Mouse (Mus musculus) heart, adult 2 months (tissue): ENCODE measurements around the gene Fbln1. TPM values are rescaled to one million over a fixed set of nuclear protein-coding genes. Genes with fewer than 3 reads are reported as not detected.

ENCODE experiments used
- DNase-seq, 2 experiments: peaks; one replicate each; pipeline ENCODE4 v3.0.0; 2021
- H3K27ac ChIP-seq: fragments of 200-600 bp; 2 replicates; pipeline ENCODE4 v1.8.1; 2022
- H3K27me3 ChIP-seq: fragments of 200-500 bp; 2 replicates; pipeline ENCODE4 v1.6.1; 2012; ENCODE audit warnings: mild to moderate bottlenecking, low read length, inconsistent platforms, mixed read lengths; ENCODE audit not compliant: control insufficient read depth, insufficient read depth
- H3K36me3 ChIP-seq: fragments of 200-500 bp; 2 replicates; pipeline ENCODE4 v1.6.1; 2012; ENCODE audit warnings: low read length, inconsistent platforms; ENCODE audit not compliant: control insufficient read depth, insufficient read depth
- H3K4me1 ChIP-seq: fragments of 200-500 bp; 2 replicates; pipeline ENCODE4 v1.6.1; 2011; ENCODE audit warnings: low read length; ENCODE audit not compliant: control insufficient read depth, insufficient read depth
- H3K4me3 ChIP-seq: fragments of 200-600 bp; 2 replicates; pipeline ENCODE4 v1.8.1; 2022
- H3K79me2 ChIP-seq: fragments of 200-500 bp; replicated peaks from 2 replicates; pipeline ENCODE4 v1.6.1; 2012; ENCODE audit warnings: mild to moderate bottlenecking, inconsistent platforms, low read length, moderate library complexity, mixed read lengths; ENCODE audit not compliant: control insufficient read depth, insufficient read depth
- H3K9ac ChIP-seq: fragments of 200-500 bp; 2 replicates; pipeline ENCODE4 v1.6.1; 2012; ENCODE audit warnings: low read depth, mild to moderate bottlenecking, control low read depth, inconsistent platforms, low read length, mixed read lengths
- CTCF ChIP-seq: fragments of 200-600 bp; IDR thresholded peaks from 2 replicates; pipeline ENCODE4 v1.8.1; 2022; ENCODE audit warnings: antibody characterized with exemption, mild to moderate bottlenecking, moderate library complexity
- EP300 ChIP-seq: fragments of 200-500 bp; IDR thresholded peaks from 2 replicates; pipeline ENCODE4 v1.6.1; 2011; ENCODE audit warnings: low read depth, low read length, control low read depth; ENCODE audit not compliant: insufficient read depth
- POLR2A ChIP-seq: fragments of 200-500 bp; IDR thresholded peaks from 2 replicates; pipeline ENCODE4 v1.6.1; 2011; ENCODE audit warnings: mild to moderate bottlenecking, low read depth, low read length, control low read depth; ENCODE audit not compliant: insufficient read depth
- WGBS: fragments of 180-500 bp; shearing (Covaris S2); methylation state at CpG from one replicate; pipeline ENCODE4 v1.1.7; 2018; 5-methylcytosine and 5-hydroxymethylcytosine counted together
- intact Hi-C: fragments of 180-260 bp; cut with DNase I; formaldehyde crosslinking; loops from one replicate; pipeline ENCODE4 v1.15.1; 2025
- polyA plus RNA-seq: library from polyadenylated mRNA; depleted of rRNA; stranded (reverse); fragments of >200 nt; gene quantifications from 2 replicates; pipeline ENCODE4 v1.2.3, GENCODE M21; 2012
- total RNA-seq, 2 experiments: library from RNA; stranded (reverse); gene quantifications; 2 replicates each; pipeline ENCODE4 v1.2.3; 2021

Gene Fbln1
- total and polyA plus RNA-seq, 3 experiments: 88.9 to 174 (median 96.1) TPM

- peaks cover 2% of the 10 kb centered on the region; the same call in 1 of the 2 replicates for H3K27me3 ChIP-seq
- no peaks in the 10 kb centered on the region for H3K79me2 ChIP-seq
- no peak for TF ChIP-seq EP300
- no peak for TF ChIP-seq CTCF
- TF ChIP-seq POLR2A: no peak
- peaks cover 2% of the 10 kb centered on the region; the same call in 1 of the 2 replicates for H3K4me1 ChIP-seq
- H3K9ac ChIP-seq: no peak overlapping the region
- no peak overlapping the region for H3K4me3 ChIP-seq
- WGBS: 75% methylated on average over 9 of the region's 9 CpGs
- DNase-seq: no peak
- H3K36me3 ChIP-seq: no peaks in the 10 kb centered on the region
- H3K27ac ChIP-seq: no peak overlapping the region
- intact Hi-C loops: no loop called here
Measured at GRCm38 (mm10) chr15:85202199-85202598, 3.5 kb upstream of the Fbln1 start.

- Histone ChIP-seq H3K36me3 (no peaks in the 10 kb centered on the region), H3K27ac (no peak overlapping the region), H3K4me1 (peaks cover 5% of the 10 kb centered on the region), H3K79me2 (no peaks in the 10 kb centered on the region), H3K9ac (no peak overlapping the region), H3K4me3 (no peak overlapping the region), H3K27me3 (peaks cover 2% of the 10 kb centered on the region; the same call in 1 of the 2 replicates)
- WGBS: 53% methylated on average over 5 of the region's 5 CpGs
- no peak for DNase-seq
- no peak for TF ChIP-seq POLR2A
- TF ChIP-seq CTCF: no peak
- no peak for TF ChIP-seq EP300
- intact Hi-C loops: no loop called here
Measured at GRCm38 (mm10) chr15:85202787-85203186, 3.0 kb upstream of the Fbln1 start.

- 83% methylated on average over 8 of the region's 8 CpGs for WGBS
Measured at GRCm38 (mm10) chr15:85204383-85204782, 1.4 kb upstream of the Fbln1 start.

GRCm38 (mm10) chr15:85206703-85207075 lies 940 bp downstream of the Fbln1 start:
- WGBS: 66% methylated on average over 3 of the region's 3 CpGs
- intact Hi-C loops: loop anchor here (5.0 kb wide), 1 partner anchor 34 kb away; no protein-coding TSS in a partner anchor
- H3K79me2 ChIP-seq: no peaks in the 10 kb centered on the region
- H3K36me3 ChIP-seq: no peaks in the 10 kb centered on the region
- H3K4me3 ChIP-seq: peak overlapping the region; percentile 52
- TF ChIP-seq CTCF (no peak), POLR2A (no peak), EP300 (no peak)
- DNase-seq: no peak
- peaks cover 2% of the 10 kb centered on the region; the same call in 1 of the 2 replicates for H3K27me3 ChIP-seq
- H3K27ac ChIP-seq: peak overlapping the region; percentile 65
- peaks cover 3% of the 10 kb centered on the region for H3K4me1 ChIP-seq
- H3K9ac ChIP-seq: no peak overlapping the region

More at GRCm38 (mm10) chr15:85204383-85204782, 1.4 kb upstream of the Fbln1 start:
- no peak for DNase-seq
- peaks cover 5% of the 10 kb centered on the region for H3K4me1 ChIP-seq
- TF ChIP-seq CTCF (no peak), EP300 (no peak), POLR2A (no peak)
- H3K79me2 ChIP-seq: no peaks in the 10 kb centered on the region
- no peak overlapping the region for H3K27ac ChIP-seq
- no peak overlapping the region for H3K9ac ChIP-seq
- H3K27me3 ChIP-seq: peaks cover 2% of the 10 kb centered on the region; the same call in 1 of the 2 replicates
- intact Hi-C loops: no loop called here
- no peaks in the 10 kb centered on the region for H3K36me3 ChIP-seq
- H3K4me3 ChIP-seq: no peak overlapping the region

GRCm38 (mm10) chr15:85207081-85207480 lies 1.3 kb downstream of the Fbln1 start:
- Histone ChIP-seq H3K27ac (peak overlapping the region; percentile 65), H3K9ac (no peak overlapping the region), H3K4me1 (peaks cover 3% of the 10 kb centered on the region), H3K4me3 (peak overlapping the region; percentile 12; the same call in 1 of the 2 replicates), H3K27me3 (peaks cover 2% of the 10 kb centered on the region; the same call in 1 of the 2 replicates), H3K79me2 (no peaks in the 10 kb centered on the region), H3K36me3 (no peaks in the 10 kb centered on the region)
- DNase-seq: peak; percentile 28 to 36
- 42% methylated on average over 3 of the region's 3 CpGs for WGBS
- intact Hi-C loops: loop anchor here (5.0 kb wide), 1 partner anchor 35 kb away; no protein-coding TSS in a partner anchor
- TF ChIP-seq EP300 (no peak), POLR2A (no peak), CTCF (no peak)

GRCm38 (mm10) chr15:85207763-85208162 lies 2.0 kb downstream of the Fbln1 start:
- H3K79me2 ChIP-seq: no peaks in the 10 kb centered on the region
- intact Hi-C loops: loop anchor here (5.0 kb wide), 1 partner anchor 35 kb away; no protein-coding TSS in a partner anchor
- H3K27ac ChIP-seq: peak overlapping the region; percentile 65
- peak; percentile 61 to 79 for DNase-seq
- H3K4me3 ChIP-seq: peak overlapping the region; percentile 18; the same call in 1 of the 2 replicates
- H3K4me1 ChIP-seq: peaks cover 3% of the 10 kb centered on the region
- 2% methylated on average over 2 of the region's 2 CpGs for WGBS
- H3K36me3 ChIP-seq: no peaks in the 10 kb centered on the region
- no peak overlapping the region for H3K9ac ChIP-seq
- TF ChIP-seq POLR2A: peak; percentile 43; the same call in 1 of the 2 replicates
- peak; percentile 60; the same call in 1 of the 2 replicates for TF ChIP-seq EP300
- TF ChIP-seq CTCF: no peak
- peaks cover 2% of the 10 kb centered on the region; the same call in 1 of the 2 replicates for H3K27me3 ChIP-seq
